Mouse (Mus musculus) kidney, embryonic 15.5 days (tissue): ENCODE measurements around the gene Ubr2. TPM values are rescaled to one million over a fixed set of nuclear protein-coding genes. Genes with fewer than 3 reads are reported as not detected.
A peak's percentile ranks its signal among the peaks of the same experiment; 100 is the strongest.

ENCODE experiments used
- ATAC-seq: fragments of 200-750 bp; cut with Nextera tagmentation; replicated peaks from 2 replicates; pipeline ENCODE4 v1.8.0; 2017; ENCODE audit warnings: moderate TSS enrichment; ENCODE audit not compliant: low FRiP score
- H3K27ac ChIP-seq: fragments of 300-500 bp; sonication (generic); 2 replicates; pipeline ENCODE4 v1.5.1; 2015; ENCODE audit warnings: mild to moderate bottlenecking, inconsistent platforms
- H3K27me3 ChIP-seq: fragments of 300-500 bp; sonication (generic); 2 replicates; pipeline ENCODE4 v1.6.1; 2015; ENCODE audit warnings: inconsistent platforms
- H3K36me3 ChIP-seq: fragments of 300-500 bp; sonication (generic); 2 replicates; pipeline ENCODE4 v1.6.1; 2015; ENCODE audit warnings: inconsistent platforms
- H3K4me1 ChIP-seq: fragments of 300-500 bp; sonication (generic); 2 replicates; pipeline ENCODE4 v1.6.1; 2015; ENCODE audit warnings: inconsistent platforms
- H3K4me2 ChIP-seq: fragments of 300-500 bp; sonication (generic); 2 replicates; pipeline ENCODE4 v1.6.1; 2015; ENCODE audit warnings: moderate library complexity, mild to moderate bottlenecking, inconsistent platforms
- H3K4me3 ChIP-seq: fragments of 300-500 bp; sonication (generic); replicated peaks from 2 replicates; pipeline ENCODE4 v1.5.1; 2015; ENCODE audit warnings: mild to moderate bottlenecking, inconsistent platforms
- H3K9ac ChIP-seq: fragments of 300-500 bp; sonication (generic); 2 replicates; pipeline ENCODE4 v1.6.1; 2015; ENCODE audit warnings: mild to moderate bottlenecking, inconsistent platforms
- H3K9me3 ChIP-seq: fragments of 300-500 bp; sonication (generic); replicated peaks from 2 replicates; pipeline ENCODE4 v1.6.1; 2016; ENCODE audit warnings: inconsistent platforms
- WGBS: fragments of 180-500 bp; shearing (Covaris S2); methylation state at CpG from one replicate; pipeline ENCODE4 v1.1.7; 2015; ENCODE audit warnings: mixed read lengths; 5-methylcytosine and 5-hydroxymethylcytosine counted together
- polyA plus RNA-seq: library from polyadenylated mRNA; unstranded; fragments of >200 nt; fragmentation: Nextera tagmentation; extraction: Ambion mirVana; gene quantifications from 2 replicates; pipeline ENCODE4 v1.2.1, GENCODE M21; 2015

Gene Ubr2
- polyA plus RNA-seq, 1 experiment from 2014 or later, result 21.7 TPM

- Histone ChIP-seq H3K27ac (no peak overlapping the region), H3K4me3 (no peak overlapping the region), H3K9ac (no peak overlapping the region), H3K27me3 (no peaks in the 10 kb centered on the region), H3K9me3 (no peaks in the 10 kb centered on the region), H3K4me1 (peaks cover 29% of the 10 kb centered on the region), H3K36me3 (peaks cover 49% of the 10 kb centered on the region), H3K4me2 (no peak overlapping the region)
- 87% methylated on average over 4 of the region's 4 CpGs for WGBS
- ATAC-seq, result no peak
These were observed 11.5 kb downstream of the Ubr2 start for GRCm38 (mm10) chr17:46998840-46999239.

GRCm38 (mm10) chr17:46996484-46996883 is 13.9 kb downstream of the Ubr2 start:
- WGBS, result 21% methylated on average over 7 of the region's 7 CpGs
- H3K27me3 ChIP-seq, result no peaks in the 10 kb centered on the region
- no peaks in the 10 kb centered on the region for H3K9me3 ChIP-seq
- peak overlapping the region; percentile 78 for H3K27ac ChIP-seq
- H3K4me2 ChIP-seq, result no peak overlapping the region
- peaks cover 29% of the 10 kb centered on the region for H3K4me1 ChIP-seq
- no peak overlapping the region for H3K9ac ChIP-seq
- ATAC-seq, result peak; percentile 44; the same call in 1 of the 2 replicates
- peaks cover 67% of the 10 kb centered on the region for H3K36me3 ChIP-seq
- no peak overlapping the region for H3K4me3 ChIP-seq

GRCm38 (mm10) chr17:46995621-46996020 is 14.7 kb downstream of the Ubr2 start:
- H3K36me3 ChIP-seq, result peaks cover 75% of the 10 kb centered on the region
- H3K4me2 ChIP-seq, result no peak overlapping the region
- H3K27ac ChIP-seq, result peak overlapping the region; percentile 78
- no peak overlapping the region for H3K4me3 ChIP-seq
- 34% methylated on average over 3 of the region's 3 CpGs for WGBS
- no peaks in the 10 kb centered on the region for H3K9me3 ChIP-seq
- no peaks in the 10 kb centered on the region for H3K27me3 ChIP-seq
- peaks cover 29% of the 10 kb centered on the region for H3K4me1 ChIP-seq
- H3K9ac ChIP-seq, result no peak overlapping the region
- no peak for ATAC-seq

DNA sequence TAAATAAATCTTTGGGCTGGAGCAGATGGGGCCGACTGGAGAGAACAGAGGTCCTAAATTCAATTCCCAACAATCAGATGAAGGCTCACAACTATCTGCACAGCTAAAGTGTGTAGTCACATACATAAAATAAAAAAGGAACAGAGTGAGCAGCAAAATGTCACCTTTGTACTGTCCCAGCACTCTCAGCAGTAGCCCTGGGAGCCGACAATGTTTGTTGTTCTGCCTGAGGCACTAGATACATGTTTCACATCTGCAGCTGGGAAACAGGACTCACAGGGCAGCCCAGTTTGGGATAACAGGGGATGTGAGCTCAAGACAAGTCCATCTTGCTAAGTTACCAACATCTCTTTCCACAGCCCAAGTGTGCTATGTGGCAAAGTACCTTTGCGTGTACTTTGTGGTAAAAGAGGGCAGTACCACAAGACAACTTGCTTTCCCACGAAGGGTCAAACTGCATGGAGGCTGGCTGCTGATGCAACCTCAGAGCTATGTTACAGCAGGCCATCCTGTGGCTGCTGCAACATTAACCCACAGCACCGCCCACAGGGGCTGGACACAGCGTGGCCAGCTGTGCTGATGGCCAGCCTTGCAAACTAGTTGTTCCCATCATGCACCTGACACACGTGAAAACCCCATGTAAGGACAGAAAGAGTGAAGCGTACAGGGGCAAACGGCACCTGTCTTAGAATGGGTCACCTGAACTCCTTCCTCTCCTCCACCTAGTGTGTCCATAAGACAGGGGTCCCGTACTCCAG is 15.5 kb downstream of the Ubr2 start:
- no peaks in the 10 kb centered on the region for H3K9me3 ChIP-seq
- no peaks in the 10 kb centered on the region for H3K27me3 ChIP-seq
- peaks cover 29% of the 10 kb centered on the region for H3K4me1 ChIP-seq
- H3K27ac ChIP-seq, result peak overlapping the region; percentile 78
- peak; percentile 60 for ATAC-seq
- WGBS, result 53% methylated on average over 10 of the region's 10 CpGs
- no peak overlapping the region for H3K9ac ChIP-seq
- no peak overlapping the region for H3K4me3 ChIP-seq
- H3K36me3 ChIP-seq, result peaks cover 75% of the 10 kb centered on the region
- no peak overlapping the region for H3K4me2 ChIP-seq

DNA sequence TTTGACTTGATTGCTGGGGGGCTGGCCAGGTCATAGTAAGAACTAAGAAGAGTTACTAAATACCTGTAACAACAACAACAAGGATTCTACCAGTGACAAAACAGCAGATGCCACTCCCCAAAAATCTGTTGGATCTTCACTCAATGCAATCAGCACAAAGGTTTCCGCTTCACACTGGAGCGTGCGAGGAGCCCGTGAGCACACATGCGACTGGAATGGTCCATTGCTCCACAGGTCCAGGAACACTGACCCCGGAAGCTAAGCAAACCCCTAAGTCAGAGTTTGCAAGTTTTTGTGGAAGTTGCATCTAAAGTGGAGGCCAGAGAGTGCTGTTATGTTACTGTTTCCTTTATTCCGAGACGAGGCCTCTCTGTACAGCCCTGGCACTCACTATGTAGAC is 16.7 kb downstream of the Ubr2 start:
- WGBS, result 92% methylated on average over 8 of the region's 8 CpGs
- Histone ChIP-seq H3K27ac (no peak overlapping the region), H3K27me3 (no peaks in the 10 kb centered on the region), H3K9ac (no peak overlapping the region), H3K4me1 (peaks cover 29% of the 10 kb centered on the region), H3K36me3 (peaks cover 76% of the 10 kb centered on the region), H3K9me3 (no peaks in the 10 kb centered on the region), H3K4me3 (no peak overlapping the region), H3K4me2 (no peak overlapping the region)
- ATAC-seq, result no peak

- no peak overlapping the region for H3K27ac ChIP-seq
- no peak overlapping the region for H3K4me3 ChIP-seq
- no peaks in the 10 kb centered on the region for H3K27me3 ChIP-seq
- H3K9me3 ChIP-seq, result no peaks in the 10 kb centered on the region
- peaks cover 99% of the 10 kb centered on the region for H3K36me3 ChIP-seq
- ATAC-seq, result no peak
- no peaks in the 10 kb centered on the region for H3K4me1 ChIP-seq
- no peak overlapping the region for H3K4me2 ChIP-seq
- H3K9ac ChIP-seq, result no peak overlapping the region
- 78% methylated on average over 3 of the region's 3 CpGs for WGBS
These were observed 22.7 kb downstream of the Ubr2 start for GRCm38 (mm10) chr17:46987631-46988030.

- 96% methylated on average over 6 of the region's 6 CpGs for WGBS
These were observed 30.3 kb downstream of the Ubr2 start for GRCm38 (mm10) chr17:46980050-46980449.

GRCm38 (mm10) chr17:46975183-46975582 is 35.2 kb downstream of the Ubr2 start:
- Histone ChIP-seq H3K9me3 (0 out of 2 replicates have a peak, but pooled peaks cover 4% of the 10 kb centered on the region), H3K36me3 (peaks cover 100% of the 10 kb centered on the region), H3K9ac (no peak overlapping the region), H3K4me1 (no peaks in the 10 kb centered on the region), H3K4me2 (no peak overlapping the region), H3K27me3 (no peaks in the 10 kb centered on the region), H3K4me3 (no peak overlapping the region), H3K27ac (no peak overlapping the region)
- no peak for ATAC-seq
- 72% methylated on average over 3 of the region's 3 CpGs for WGBS

More at GRCm38 (mm10) chr17:46980050-46980449, 30.3 kb downstream of the Ubr2 start:
- Histone ChIP-seq H3K36me3 (peaks cover 100% of the 10 kb centered on the region), H3K4me2 (no peak overlapping the region), H3K4me3 (no peak overlapping the region), H3K4me1 (no peaks in the 10 kb centered on the region), H3K9me3 (0 out of 2 replicates have a peak, but pooled peaks cover 4% of the 10 kb centered on the region), H3K27me3 (no peaks in the 10 kb centered on the region), H3K9ac (no peak overlapping the region), H3K27ac (no peak overlapping the region)
- ATAC-seq, result no peak

DNA sequence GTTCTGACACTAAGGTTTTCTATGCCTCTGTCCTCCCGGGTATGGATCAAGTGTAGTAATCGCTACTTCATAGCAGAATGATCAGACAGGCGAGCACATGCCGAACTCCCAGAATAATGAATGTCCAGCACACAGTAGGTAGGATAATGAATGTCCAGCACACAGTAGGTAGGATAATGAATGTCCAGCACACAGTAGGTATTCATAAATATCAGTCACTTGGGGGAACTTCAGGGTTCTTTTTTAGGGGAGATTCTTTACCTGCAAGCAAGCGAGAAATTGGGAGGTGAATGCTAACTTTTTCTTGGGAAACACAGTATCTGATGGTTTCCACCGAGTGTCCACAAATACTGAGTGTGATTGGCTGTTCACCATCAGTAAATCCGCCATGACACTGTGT is 37.8 kb downstream of the Ubr2 start:
- no peak for ATAC-seq
- Histone ChIP-seq H3K36me3 (peaks cover 100% of the 10 kb centered on the region), H3K4me2 (no peak overlapping the region), H3K4me1 (no peaks in the 10 kb centered on the region), H3K27ac (no peak overlapping the region), H3K9me3 (0 out of 2 replicates have a peak, but pooled peaks cover 4% of the 10 kb centered on the region), H3K27me3 (no peaks in the 10 kb centered on the region), H3K9ac (no peak overlapping the region), H3K4me3 (no peak overlapping the region)
- WGBS, result 93% methylated on average over 7 of the region's 7 CpGs

DNA sequence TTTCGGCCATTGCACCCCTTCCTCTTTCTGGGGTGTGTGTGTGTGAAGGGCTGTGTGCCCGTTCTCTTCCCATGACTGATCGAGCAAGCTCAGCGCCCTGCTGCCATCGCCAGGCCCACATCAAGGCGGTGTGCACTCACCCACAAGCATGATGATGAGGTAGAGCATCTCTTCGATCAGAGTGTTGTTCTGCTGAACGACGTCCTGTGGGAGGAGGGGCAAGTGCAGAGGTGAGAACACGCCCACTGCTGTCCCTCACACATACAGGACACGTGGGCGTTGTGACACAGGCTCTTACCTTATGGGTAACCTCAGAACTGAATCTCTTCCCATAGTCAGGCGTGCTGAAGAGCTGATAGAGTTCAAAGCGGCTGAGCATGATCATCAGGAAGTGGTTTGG is 43.5 kb downstream of the Ubr2 start:
- Histone ChIP-seq H3K9ac (no peak overlapping the region), H3K9me3 (no peaks in the 10 kb centered on the region), H3K27me3 (no peaks in the 10 kb centered on the region), H3K27ac (no peak overlapping the region), H3K4me3 (no peak overlapping the region), H3K4me1 (no peaks in the 10 kb centered on the region), H3K4me2 (no peak overlapping the region), H3K36me3 (peaks cover 100% of the 10 kb centered on the region)
- ATAC-seq, result no peak
- WGBS, result 82% methylated on average over 14 of the region's 14 CpGs

GRCm38 (mm10) chr17:46963186-46963585 is 47.2 kb downstream of the Ubr2 start:
- Histone ChIP-seq H3K27ac (no peak overlapping the region), H3K4me2 (no peak overlapping the region), H3K27me3 (no peaks in the 10 kb centered on the region), H3K4me3 (no peak overlapping the region), H3K9ac (no peak overlapping the region), H3K36me3 (peaks cover 100% of the 10 kb centered on the region), H3K4me1 (no peaks in the 10 kb centered on the region), H3K9me3 (no peaks in the 10 kb centered on the region)
- 94% methylated on average over 13 of the region's 13 CpGs for WGBS
- no peak for ATAC-seq

GRCm38 (mm10) chr17:46962153-46962552 is 48.2 kb downstream of the Ubr2 start:
- ATAC-seq, result no peak
- no peaks in the 10 kb centered on the region for H3K4me1 ChIP-seq
- no peak overlapping the region for H3K27ac ChIP-seq
- 88% methylated on average over 3 of the region's 3 CpGs for WGBS
- peaks cover 100% of the 10 kb centered on the region for H3K36me3 ChIP-seq
- H3K4me2 ChIP-seq, result no peak overlapping the region
- H3K9me3 ChIP-seq, result no peaks in the 10 kb centered on the region
- no peak overlapping the region for H3K4me3 ChIP-seq
- H3K27me3 ChIP-seq, result no peaks in the 10 kb centered on the region
- no peak overlapping the region for H3K9ac ChIP-seq

- Histone ChIP-seq H3K27ac (no peak overlapping the region), H3K4me2 (no peak overlapping the region), H3K36me3 (peaks cover 100% of the 10 kb centered on the region), H3K4me3 (no peak overlapping the region), H3K9ac (no peak overlapping the region), H3K9me3 (no peaks in the 10 kb centered on the region), H3K27me3 (no peaks in the 10 kb centered on the region), H3K4me1 (no peaks in the 10 kb centered on the region)
- no peak for ATAC-seq
- WGBS, result 92% methylated on average over 10 of the region's 10 CpGs
These were observed 50.1 kb downstream of the Ubr2 start for GRCm38 (mm10) chr17:46960216-46960615.
